Mouse (Mus musculus) spleen, adult 18-20 months (tissue): ENCODE measurements around the gene Arl2.
A peak's percentile ranks its signal among the peaks of the same experiment; 100 is the strongest.
"Not testable (repeated sequence)": the region's sequence is repeated elsewhere in the genome, so short reads cannot be mapped to it uniquely, and the experiment has no call there.

Experiments
- DNase-seq, 2 experiments: peaks; one replicate each; pipeline ENCODE4 v3.0.0; 2022; ENCODE audit warnings: mixed read lengths in 2 of 2

Arl2 gene

DNA sequence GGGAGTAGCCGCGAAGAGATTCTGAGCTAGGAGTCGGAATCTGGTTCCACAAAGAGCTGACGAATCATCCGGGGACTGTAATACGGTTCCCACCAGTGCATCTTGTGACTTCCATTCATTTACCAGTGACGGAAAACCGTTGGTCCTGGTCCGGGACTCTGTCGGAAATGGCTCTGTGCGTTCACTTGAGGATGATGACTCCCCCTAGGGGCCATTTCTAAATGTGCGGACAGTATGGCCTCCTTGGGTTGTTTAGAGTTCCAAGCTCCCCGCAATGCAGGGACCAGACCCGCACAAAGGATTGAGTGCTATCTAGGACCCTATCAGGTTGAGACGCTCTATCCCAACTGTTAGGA lies at the start of gene Arl2:
Arl2 (minus strand) TSS at position 155 of the 356 bp plus-strand sequence.
- peak; percentile 37 to 64 for DNase-seq

DNA sequence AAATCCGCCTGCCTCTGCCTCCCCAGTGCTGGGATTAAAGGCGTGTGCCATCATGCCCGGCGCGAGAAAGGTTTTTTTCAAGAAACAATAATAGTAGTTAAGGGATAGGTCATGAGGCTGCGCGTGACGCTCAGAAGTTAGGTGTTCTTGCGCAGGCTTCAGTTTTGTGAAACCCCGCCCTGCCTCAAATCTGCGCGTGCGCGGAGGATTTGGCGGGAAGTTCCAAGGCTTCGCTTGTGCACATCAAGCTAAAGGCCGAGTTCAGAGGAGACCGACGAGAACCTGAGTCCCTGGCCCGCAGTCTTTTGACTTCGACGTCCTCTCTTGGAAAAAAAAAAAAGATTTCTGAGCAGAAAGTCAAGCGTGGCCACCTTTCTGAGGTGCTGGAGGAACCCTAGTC lies 42.8 kb upstream of the Arl2 start, which contains the start of gene Majin:
Majin (plus strand) TSS at position 258 of the 400 bp plus-strand sequence.
- DNase-seq, result no peak

DNA sequence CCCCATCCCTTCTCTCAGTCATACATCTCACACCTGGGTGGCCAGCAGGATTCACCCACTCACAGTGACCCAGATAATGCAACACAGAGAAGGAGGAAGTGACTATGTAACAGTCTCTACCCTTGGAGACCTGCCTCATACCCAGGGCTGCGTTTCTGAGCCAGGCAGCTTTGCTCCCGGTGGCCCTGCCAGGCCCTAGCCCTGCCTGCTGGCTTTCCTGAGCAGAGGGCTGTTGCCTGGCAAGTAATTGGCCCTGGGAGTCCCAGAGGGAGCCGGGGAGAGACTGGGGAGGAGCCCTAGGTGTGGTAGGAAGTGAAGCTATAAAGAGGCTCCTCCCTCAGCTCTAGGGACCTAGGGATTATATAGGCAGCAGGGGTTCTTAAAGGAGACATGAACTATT lies 41.2 kb upstream of the Arl2 start:
- DNase-seq, result no peak

DNA sequence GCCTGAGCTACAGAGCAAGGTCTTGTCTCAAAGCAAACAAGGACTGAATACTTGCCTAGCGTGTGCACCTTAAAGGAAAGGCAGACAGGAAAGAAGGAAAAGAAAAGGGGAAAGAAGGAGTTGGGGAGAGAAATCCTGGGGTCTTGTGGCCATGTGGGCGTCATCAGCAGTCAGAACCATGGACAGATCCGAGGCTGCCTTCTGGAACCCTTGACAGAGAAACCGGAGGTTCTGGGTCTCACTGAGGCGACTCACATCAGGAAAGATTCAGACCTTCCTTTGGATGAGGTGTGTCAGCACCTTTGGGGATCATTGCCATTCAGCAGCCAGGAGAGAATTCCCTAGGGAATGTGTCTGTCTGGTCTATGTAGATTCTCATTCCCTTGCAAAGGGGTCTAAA lies 40.3 kb upstream of the Arl2 start:
- no peak for DNase-seq

DNA sequence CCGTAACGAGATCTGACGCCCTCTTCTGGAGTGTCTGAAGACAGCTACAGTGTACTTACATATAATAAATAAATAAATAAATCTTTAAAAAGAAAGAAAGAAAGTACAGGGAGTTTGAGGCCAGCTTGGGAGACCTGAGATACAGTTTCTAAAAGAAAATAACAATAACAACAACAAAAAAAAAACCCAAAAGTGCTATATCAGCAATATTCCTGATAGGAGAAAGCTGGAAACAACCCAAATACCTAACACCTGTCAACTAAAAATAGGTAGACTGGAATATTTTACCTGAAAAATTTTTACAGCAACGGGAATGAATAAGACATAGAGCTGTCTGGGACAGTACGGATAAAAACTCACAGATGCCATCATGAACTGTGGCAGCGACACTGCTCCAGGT lies 37.4 kb upstream of the Arl2 start:
- no peak for DNase-seq

DNA sequence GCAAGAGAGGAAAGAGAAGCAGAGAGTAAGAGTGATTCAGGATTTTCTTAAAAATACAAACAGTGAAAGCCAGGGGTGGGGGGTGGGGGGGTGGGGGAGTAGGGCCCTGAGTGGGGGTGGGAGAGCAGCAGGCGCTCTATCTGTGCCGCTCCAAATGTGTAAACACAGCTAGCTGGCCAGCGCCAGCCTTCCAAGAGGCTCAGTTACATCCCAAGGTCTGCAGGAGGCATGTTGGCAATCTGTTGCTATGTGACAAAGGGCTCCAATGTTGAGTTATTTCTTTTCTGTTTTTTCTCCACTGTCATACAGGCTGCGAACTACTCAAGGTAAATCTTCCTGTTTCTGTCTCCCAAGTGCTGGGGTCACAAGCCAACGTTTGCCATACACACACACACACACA lies 33.4 kb upstream of the Arl2 start:
- no peak for DNase-seq

DNA sequence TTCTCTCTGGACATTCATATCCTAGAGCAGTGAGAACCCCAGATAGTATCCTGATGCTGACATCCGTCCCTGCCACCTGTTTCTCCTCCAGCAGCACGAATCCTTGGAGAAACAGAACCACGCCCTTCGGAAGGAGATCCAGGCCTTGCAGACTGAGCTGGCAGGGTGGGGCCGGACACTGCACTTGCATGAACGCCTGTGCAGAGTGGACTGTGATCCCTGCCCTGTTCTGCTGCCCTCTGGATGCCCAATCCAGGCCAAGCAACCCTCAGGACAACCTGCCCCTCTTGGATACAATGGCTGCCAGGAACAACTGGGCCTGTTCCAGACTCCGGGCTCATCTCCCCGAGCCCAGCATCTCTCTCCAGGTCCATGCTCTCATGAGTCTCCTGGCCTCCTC lies 29.9 kb upstream of the Arl2 start:
- DNase-seq, result no peak

DNA sequence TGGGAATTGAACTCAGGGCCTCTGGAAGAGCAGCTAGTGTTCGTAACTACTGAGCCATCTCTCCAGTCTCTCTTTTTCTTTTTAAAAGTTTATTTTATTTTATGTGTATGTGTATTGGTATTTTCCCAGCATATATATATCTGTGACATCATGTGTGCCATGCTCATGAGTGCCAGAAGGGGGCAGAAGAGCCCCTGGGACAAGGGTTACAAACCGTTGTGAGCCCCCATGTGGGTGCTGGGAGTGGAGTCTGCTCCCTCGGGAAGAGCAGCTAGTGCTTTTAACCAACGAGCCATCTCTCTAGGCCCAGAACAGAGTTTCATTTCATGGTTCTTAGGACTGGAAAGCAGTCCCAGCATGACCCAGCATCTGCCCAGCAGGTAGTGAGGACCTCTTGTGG lies 25.4 kb upstream of the Arl2 start:
- no peak for DNase-seq

DNA sequence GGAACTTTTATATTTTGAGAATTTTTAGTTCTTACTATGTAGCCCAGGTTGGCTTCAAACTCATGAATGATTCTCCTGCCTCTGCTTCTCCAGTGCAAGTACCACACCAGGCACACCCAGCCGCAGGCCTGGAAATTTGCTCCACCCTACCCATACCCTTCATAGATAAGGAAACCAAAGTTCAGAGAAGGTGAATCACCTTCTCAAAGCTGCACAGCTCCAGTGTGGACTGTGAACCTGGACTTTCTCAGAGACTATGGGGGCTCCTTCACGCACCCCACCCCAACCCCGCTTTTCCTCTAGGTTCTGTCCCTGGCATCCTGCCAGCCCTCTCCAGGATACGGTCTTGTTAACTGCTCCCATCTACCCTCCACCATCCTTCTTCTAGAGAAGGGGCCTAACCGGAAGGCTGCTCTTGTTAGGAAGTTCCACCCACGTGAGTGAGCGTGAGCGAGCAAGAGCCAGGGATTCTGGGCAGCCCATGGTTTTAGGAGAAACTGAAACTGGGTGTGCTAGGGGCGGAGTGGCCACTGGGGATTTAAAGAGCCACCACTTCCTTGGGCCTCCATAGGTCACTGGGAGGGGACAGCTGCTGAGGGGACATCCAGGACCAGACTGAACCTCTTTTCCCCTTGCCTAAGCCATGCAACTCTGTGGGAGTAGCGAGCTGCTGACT lies 22.7 kb upstream of the Arl2 start:
- DNase-seq, result no peak

DNA sequence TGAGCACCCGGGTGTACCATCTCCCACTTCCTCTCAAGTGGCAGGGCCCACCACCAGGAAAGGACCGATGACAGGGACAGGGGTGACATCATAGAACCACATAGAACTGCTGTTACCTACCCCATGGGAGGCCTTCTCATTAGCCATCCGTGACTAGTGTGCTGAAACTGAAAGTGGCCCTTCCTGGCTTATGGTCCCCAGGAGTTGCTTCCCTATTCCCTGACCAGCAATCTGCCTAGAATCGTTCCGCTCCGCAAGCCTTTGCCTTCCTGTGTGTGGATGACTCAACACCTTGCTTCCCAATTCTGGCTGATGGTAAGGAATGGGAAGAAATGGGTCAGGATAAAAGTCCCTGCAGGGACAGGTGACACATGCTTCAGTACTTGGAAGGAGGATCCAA lies 15.9 kb upstream of the Arl2 start:
- no peak for DNase-seq

DNA sequence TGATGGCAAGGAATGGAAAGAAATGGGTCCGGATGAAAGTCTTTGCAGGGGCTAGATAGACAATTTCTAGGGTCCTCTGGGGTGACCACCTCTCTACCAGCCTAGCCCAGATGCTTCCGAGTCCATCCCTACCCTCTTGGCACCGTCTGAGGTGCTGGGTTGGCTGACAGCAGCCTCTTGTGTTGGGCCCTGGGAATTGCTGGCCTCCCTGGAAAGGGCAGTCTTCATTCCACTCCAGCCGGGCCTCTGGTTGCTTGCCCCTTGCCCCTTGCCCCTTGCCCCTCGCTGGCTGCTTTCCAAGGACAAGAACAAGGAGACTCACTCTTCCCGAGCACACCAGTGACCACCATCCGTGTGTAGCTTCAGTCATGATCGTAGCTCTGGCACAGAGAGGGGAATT lies 15.0 kb upstream of the Arl2 start:
- DNase-seq, result no peak

DNA sequence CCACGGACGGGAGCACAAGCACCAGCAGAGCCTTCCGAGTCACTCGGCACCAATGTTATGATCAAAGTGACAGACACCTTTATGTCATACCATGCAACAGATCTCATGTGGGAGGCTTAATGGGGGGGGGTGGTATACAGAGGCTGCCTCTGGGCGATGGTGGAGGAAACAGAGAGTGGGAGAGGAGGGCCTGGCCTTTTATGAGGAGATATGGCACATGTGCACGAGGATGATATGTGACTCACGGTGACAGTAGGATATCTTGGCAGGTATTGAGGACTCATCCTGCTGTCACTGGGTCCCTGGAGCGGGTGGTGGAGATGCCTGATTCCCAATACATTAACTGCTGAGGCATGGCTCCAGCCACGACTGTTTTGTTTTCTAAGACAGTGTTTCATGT lies 13.8 kb upstream of the Arl2 start:
- DNase-seq, result no peak

DNA sequence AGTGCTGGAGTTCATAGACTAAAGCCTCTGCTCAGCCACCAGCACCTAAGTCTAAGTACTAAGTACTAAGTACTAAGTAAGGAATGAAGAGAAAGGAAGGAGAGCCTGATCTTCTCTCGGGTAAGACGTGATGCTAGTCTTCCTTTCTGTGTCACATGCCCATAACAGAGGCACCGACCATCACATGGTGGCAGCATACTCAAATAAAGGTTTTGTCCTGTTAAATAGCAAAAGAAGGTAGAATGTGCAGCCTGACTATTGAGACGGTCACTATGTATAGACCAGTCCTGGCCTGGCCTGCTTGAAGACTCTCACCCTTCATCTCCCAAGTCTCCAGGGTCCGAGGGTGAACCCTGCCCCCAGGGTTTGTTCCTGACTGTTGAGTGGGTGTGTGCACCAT lies 3.5 kb upstream of the Arl2 start:
- no peak for DNase-seq

DNA sequence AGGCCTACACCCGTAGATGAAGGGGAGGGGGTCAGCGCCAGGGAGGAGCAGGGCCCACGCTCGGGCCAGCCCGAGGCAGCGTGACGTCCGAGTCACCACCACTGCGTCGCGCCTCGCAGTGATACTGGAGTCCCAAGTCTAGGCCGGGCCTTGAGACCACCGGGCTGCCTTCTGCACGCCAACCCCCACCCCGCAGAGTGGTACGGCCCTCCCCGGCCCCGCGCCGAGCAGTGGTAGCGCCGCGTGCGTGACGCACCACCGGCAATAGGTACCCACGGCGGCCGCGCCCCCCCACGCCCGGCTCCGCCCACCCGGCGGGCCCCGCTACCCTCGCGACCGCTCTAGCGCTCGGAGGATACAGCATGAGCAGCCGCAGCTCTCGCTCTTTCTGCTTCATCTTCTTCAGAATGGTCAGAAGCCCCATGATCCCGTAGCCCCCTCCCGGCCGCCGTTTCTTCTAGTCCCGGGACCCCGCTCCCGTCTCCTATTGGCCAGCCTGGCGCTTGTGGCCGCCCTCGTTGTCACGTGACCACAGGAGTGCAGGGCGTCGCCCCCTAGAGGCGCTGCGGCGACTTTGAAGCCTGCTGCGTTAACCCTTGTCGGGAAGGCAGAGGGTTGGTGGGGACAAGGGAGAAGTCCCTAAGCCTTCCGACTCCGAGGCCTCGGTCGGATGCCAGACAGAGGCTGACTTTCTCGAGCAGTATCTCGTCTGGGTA lies 512 bp downstream of the Arl2 start, which contains the start of gene Batf2:
Batf2 (plus strand) TSS at position 306 of the 716 bp plus-strand sequence.
- peak; percentile 86 to 88 for DNase-seq

DNA sequence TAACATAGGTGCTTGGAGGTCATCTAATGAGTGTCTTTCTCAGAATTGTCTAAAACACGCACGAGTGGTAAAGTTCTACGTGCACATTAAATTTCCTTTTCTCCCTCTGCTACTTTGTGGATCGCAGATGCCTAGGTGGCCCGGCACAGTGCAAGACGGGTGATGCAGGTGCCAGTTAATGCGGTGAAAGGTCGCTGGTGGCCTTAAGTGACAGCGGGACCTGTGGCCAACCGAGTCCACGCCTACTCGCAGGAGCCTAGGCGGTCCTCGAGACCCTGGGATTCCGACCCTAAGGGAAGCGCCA lies 1.0 kb downstream of the Arl2 start:
- no peak for DNase-seq

DNA sequence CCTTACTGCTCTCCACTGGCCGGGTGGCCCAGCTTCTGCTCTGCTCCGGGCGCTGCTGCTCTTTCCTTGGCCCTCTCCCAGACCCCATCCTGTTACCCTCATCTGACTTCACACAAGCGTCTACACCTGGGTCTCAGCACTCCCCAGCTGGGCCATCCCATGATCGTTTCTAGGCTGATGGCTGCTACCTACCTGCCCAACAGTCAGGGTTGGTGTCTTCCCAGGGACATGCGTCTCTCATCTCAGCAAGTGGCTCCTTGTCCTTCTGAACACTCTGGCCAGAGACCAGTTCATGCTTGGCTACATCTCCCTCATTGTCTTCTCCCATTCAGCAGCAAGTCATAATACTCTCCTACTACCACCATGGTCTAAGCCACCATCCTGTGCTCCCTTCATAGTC lies 1.6 kb downstream of the Arl2 start:
- DNase-seq, result no peak

DNA sequence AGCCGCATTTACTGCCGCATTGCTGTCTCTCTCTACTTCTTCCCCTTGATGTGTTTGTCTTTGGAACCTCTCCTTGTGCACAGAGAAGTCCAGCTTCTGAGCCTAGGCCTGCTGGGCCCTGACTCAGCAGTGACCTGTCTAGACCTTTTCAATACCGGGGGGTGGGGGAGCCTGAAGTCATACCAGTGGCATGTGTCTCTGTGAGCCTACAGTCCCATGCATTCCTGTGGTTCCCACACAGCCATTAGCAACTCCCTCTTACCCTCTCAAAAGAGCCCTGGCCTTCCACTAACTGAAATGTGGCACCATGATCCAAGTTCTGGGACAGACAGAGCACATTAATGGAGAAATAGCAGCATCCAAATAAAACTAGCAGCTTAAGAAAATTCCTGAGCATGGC lies 5.0 kb downstream of the Arl2 start:
- DNase-seq, result no peak

DNA sequence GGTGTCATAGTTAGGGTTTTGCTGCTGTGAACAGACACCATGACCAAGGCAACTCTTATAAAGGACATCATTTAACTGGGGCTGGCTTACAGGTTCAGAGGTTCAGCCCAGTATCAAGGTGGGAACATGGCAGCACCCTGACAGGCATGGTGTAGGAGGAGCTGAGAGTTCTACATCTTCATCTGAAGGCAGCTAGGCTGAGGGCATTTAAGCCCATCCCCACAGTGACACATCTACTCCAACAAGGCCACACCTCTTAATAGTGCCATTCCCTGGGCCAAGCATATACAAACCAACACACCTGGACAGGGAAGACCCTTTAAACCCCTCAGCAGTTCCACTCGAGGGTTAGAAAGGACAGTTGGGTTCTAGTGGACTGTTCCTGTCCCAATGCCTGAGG lies 8.2 kb downstream of the Arl2 start:
- not testable (repeated sequence) for DNase-seq

DNA sequence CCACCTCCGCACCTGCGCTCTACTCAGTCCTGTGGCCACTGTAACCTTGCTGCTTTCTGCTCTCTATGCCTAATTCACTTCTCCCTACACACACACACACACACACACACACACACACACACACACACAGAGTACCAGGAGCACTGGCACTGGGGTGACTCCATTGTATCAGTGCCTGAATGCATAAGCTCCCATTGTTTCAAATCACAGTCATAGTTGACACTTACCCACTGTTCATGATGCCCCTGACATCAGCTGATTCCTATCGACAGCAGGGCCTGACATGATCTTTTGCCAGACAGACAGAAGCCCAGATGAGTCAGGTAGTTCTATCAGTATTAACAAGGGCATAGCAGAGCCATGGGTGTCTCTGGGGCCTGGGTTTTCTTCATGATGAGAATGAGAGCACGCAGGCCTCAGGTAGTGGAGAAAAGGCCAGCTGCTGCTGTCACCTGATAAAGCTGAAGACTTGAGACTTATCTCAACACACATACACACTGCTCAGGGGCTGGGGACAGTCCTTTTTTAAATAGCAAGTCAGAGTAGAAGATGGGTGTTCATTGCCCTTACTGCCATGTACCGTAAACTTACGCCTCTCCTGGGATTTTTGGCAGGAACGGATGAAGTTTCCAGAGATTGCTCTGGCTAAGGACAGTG lies 9.0 kb downstream of the Arl2 start:
- DNase-seq, result no peak

DNA sequence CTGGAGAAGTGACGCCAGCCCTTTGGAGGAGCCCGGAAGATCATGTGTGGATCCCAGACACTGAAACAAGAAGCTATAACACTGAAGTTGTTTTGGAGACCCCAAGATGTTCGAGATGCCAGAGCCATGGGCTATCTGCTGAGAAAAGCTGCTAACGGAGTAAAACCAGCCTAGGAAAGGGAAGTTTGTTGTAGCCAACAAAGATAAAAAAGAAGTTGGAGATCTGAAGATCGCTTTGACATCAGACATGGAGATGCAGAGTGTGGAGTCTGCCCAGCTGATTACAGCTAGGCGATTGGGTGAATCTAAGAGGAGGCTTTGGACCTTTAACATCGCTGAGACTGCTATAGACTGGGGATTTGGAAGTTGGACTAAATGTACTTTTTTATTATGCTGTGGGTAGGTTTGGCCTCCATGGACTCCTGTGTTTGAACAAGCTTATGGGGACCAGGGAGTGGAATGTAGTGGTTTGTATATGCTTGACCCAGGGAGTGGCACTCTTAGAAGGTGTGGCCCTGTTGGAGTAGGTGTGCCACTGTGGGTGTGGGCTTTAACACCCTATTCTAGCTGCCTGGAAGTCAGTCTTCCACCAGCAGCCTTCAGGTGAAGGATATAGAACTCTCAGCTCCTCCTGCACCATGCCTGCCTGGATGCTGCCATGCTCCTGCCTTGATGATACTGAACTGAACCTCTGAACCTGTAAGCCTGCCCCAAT lies 10.8 kb downstream of the Arl2 start:
- not testable (repeated sequence) for DNase-seq

DNA sequence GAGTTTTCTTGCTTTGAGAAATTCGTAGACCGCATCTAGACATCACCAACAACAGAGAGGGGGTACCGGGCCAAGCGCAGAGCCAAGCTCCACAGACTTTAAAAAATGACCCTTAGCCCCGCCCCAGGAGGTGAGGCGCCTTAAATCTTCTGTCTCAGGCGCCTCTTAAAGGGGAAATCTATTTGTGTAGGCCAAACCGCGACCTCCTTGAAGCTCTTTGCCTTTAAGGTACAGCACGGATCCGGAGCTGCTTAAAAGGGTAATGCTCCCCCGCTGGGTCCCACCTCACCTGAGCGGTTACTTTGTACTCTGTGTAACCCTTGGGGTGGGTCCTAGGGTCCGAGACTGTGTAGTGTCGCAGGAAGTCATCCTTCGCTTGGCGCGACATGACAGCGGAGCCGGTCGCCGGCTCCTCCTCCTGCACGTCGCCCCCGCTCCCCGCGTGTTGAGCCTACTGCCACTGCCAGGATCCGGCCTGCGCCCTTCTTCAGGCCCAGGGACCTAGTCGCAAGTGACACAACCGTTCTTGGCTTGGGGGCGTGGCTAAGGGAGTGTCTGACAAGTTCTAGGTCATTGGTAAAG lies 13.5 kb downstream of the Arl2 start, which contains the start of gene Snx15:
Snx15 (minus strand) TSS at position 545 of the 582 bp plus-strand sequence.
- peak; percentile 91 to 93 for DNase-seq

DNA sequence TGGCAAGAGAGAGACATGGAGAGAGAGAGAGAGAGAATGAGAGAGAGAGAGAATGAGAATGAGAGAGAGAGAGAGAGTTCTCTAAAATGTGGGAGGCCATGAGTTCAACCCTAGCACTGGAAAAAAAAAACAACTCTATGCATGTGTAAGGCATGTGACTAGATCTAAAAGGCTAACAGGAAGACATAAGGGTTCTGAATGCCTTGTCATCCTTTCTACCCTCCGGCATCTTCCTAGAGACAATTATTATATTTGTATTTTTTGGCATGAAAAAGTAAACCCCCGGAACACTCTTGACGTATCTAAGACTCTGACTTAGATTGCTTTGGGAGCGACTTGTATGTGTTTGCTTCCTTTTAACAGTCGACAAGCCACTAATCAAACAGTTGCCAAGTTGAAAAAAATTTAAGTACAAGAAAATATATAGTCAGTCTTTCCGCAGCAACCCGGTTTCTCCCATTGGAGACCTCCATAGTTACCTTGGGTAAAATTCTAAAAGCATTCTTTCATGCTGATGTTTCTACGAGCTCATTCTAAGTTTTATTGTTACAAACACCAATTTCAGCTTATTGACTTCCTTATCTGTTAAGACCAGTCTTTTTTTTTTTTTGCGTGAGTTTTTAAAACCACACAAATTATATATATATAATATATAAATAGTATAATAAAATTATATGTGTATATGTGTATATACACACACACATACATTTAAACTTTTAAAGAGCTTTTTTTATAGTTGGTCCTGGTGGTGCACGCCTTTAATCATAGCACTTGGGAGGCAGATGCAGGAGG lies 14.4 kb downstream of the Arl2 start:
- DNase-seq, result no peak
